Mouse (Mus musculus) midbrain, embryonic 14.5 days (tissue): ENCODE data around the gene Mterf1a. TPM values are rescaled to one million over a fixed set of nuclear protein-coding genes. Genes with fewer than 3 reads are reported as not detected.
"Not testable (repeated sequence)": the region's sequence is repeated elsewhere in the genome, so short reads cannot be mapped to it uniquely, and the experiment has no call there.

Source experiments
- ATAC-seq: fragments of 200-750 bp; cut with Nextera tagmentation; 2 replicates; pipeline ENCODE4 v1.8.0; 2017; ENCODE audit warnings: moderate number of reproducible peaks, moderate library complexity; ENCODE audit not compliant: low FRiP score, low TSS enrichment
- DNase-seq: peaks from one replicate; pipeline ENCODE4 v3.0.0-alpha.2; 2015
- H3K27ac ChIP-seq: fragments of 300-500 bp; sonication (generic); replicated peaks from 2 replicates; pipeline ENCODE4 v1.5.1; 2014; ENCODE audit warnings: mild to moderate bottlenecking, low read depth, low read length, moderate library complexity
- H3K27me3 ChIP-seq: fragments of 300-500 bp; sonication (generic); 2 replicates; pipeline ENCODE4 v1.6.1; 2014; ENCODE audit warnings: low read length, control low read depth, mixed read lengths; ENCODE audit not compliant: control insufficient read depth, insufficient read depth
- H3K36me3 ChIP-seq: fragments of 300-500 bp; sonication (generic); 2 replicates; pipeline ENCODE4 v1.6.1; 2014; ENCODE audit warnings: low read length, control low read depth; ENCODE audit not compliant: control insufficient read depth, insufficient read depth
- H3K4me1 ChIP-seq: fragments of 300-500 bp; sonication (generic); 2 replicates; pipeline ENCODE4 v1.6.1; 2014; ENCODE audit warnings: mild to moderate bottlenecking, antibody characterized with exemption, low read length, control low read depth; ENCODE audit not compliant: control insufficient read depth, insufficient read depth
- H3K4me2 ChIP-seq: fragments of 300-500 bp; sonication (generic); 2 replicates; pipeline ENCODE4 v1.6.1; 2014; ENCODE audit warnings: mild to moderate bottlenecking, low read length, moderate library complexity
- H3K4me3 ChIP-seq: fragments of 300-500 bp; sonication (generic); replicated peaks from 2 replicates; pipeline ENCODE4 v1.5.1; 2014; ENCODE audit warnings: low read depth, low read length
- H3K9ac ChIP-seq: fragments of 300-500 bp; sonication (generic); replicated peaks from 2 replicates; pipeline ENCODE4 v1.6.1; 2014; ENCODE audit warnings: mild to moderate bottlenecking, low read length, moderate library complexity
- H3K9me3 ChIP-seq: fragments of 300-500 bp; sonication (generic); 2 replicates; pipeline ENCODE4 v1.6.1; 2016; ENCODE audit warnings: low read length, control low read depth, mixed read lengths; ENCODE audit not compliant: control insufficient read depth
- WGBS: fragments of 180-500 bp; shearing (Covaris S2); extraction: QIAGEN DNeasy Blood & Tissue Kit; methylation state at CpG from one replicate; pipeline ENCODE4 v1.1.7; 2014; 5-methylcytosine and 5-hydroxymethylcytosine counted together
- polyA plus RNA-seq: library from polyadenylated mRNA; unstranded; fragments of >200 nt; fragmentation: Nextera tagmentation; extraction: Ambion mirVana; gene quantifications from 2 replicates; pipeline ENCODE4 v1.2.1, GENCODE M21; 2014

The Mterf1a gene
- polyA plus RNA-seq, 1 experiment from 2014 or later = 7.0 TPM

- DNase-seq (no peak), ATAC-seq (no peak)
- Histone ChIP-seq H3K27me3 (no peaks in the 10 kb centered on the region), H3K9me3 (no peaks in the 10 kb centered on the region), H3K4me3 (no peak overlapping the region), H3K4me1 (peaks cover 23% of the 10 kb centered on the region), H3K4me2 (peak overlapping the region; percentile 23), H3K9ac (no peak overlapping the region), H3K36me3 (no peaks in the 10 kb centered on the region), H3K27ac (no peak overlapping the region)
- 91% methylated on average over 3 of the region's 3 CpGs for WGBS
Measured at GRCm38 (mm10) chr5:3931636-3932035, 37.9 kb upstream of the Mterf1a start.

- Histone ChIP-seq H3K4me3 (peak overlapping the region; percentile 97), H3K4me1 (peaks cover 25% of the 10 kb centered on the region), H3K27ac (no peak overlapping the region), H3K9me3 (no peaks in the 10 kb centered on the region), H3K36me3 (no peaks in the 10 kb centered on the region), H3K9ac (peak overlapping the region; percentile 100), H3K27me3 (no peaks in the 10 kb centered on the region), H3K4me2 (peak overlapping the region; percentile 60)
- DNase-seq = peak; percentile 15
- no peak for ATAC-seq
- 73% methylated on average over 5 of the region's 5 CpGs for WGBS
Measured at GRCm38 (mm10) chr5:3930760-3931159, 37.0 kb upstream of the Mterf1a start.

- no peaks in the 10 kb centered on the region for H3K36me3 ChIP-seq
- no peaks in the 10 kb centered on the region for H3K9me3 ChIP-seq
- no peaks in the 10 kb centered on the region for H3K27me3 ChIP-seq
- H3K27ac ChIP-seq = peak overlapping the region; percentile 99
- 1% methylated on average over 12 of the region's 12 CpGs for WGBS
- DNase-seq = peak; percentile 75
- H3K9ac ChIP-seq = peak overlapping the region; percentile 100
- peak overlapping the region; percentile 60 for H3K4me2 ChIP-seq
- H3K4me1 ChIP-seq = peaks cover 25% of the 10 kb centered on the region
- ATAC-seq = peak; percentile 59
- H3K4me3 ChIP-seq = peak overlapping the region; percentile 97
Measured at GRCm38 (mm10) chr5:3928690-3929046, 34.9 kb upstream of the Mterf1a start.

GRCm38 (mm10) chr5:3927801-3928689, 34.3 kb upstream of the Mterf1a start, which contains the start of gene Akap9:
Gene Akap9, plus strand, starts transcription at chr5:3928054.
- ATAC-seq = peak; percentile 88
- no peaks in the 10 kb centered on the region for H3K27me3 ChIP-seq
- peaks cover 22% of the 10 kb centered on the region for H3K4me1 ChIP-seq
- under 1% methylated on average over 71 of the region's 82 CpGs for WGBS
- DNase-seq = peak; percentile 82
- peak within 1 kb of the TSS; percentile 100 for H3K9ac ChIP-seq
- peak within 1 kb of the TSS; percentile 97 for H3K4me3 ChIP-seq
- peak within 1 kb of the TSS; percentile 60 for H3K4me2 ChIP-seq
- peak within 1 kb of the TSS; percentile 99 for H3K27ac ChIP-seq
- no peaks in the 10 kb centered on the region for H3K9me3 ChIP-seq
- no peaks in the 10 kb centered on the region for H3K36me3 ChIP-seq

- no peak for ATAC-seq
- Histone ChIP-seq H3K9me3 (no peaks in the 10 kb centered on the region), H3K4me2 (peak overlapping the region; percentile 60), H3K36me3 (no peaks in the 10 kb centered on the region), H3K9ac (peak overlapping the region; percentile 34), H3K27ac (peak overlapping the region; percentile 49), H3K4me3 (peak overlapping the region; percentile 12; the same call in 1 of the 2 replicates), H3K27me3 (no peaks in the 10 kb centered on the region), H3K4me1 (peaks cover 17% of the 10 kb centered on the region)
- 21% methylated on average over 4 of the region's 4 CpGs for WGBS
- peak; percentile 56 for DNase-seq
Measured at GRCm38 (mm10) chr5:3926666-3927065, 32.9 kb upstream of the Mterf1a start.

- no peak overlapping the region for H3K4me2 ChIP-seq
- no peaks in the 10 kb centered on the region for H3K27me3 ChIP-seq
- no peaks in the 10 kb centered on the region for H3K9me3 ChIP-seq
- no peaks in the 10 kb centered on the region for H3K36me3 ChIP-seq
- H3K4me3 ChIP-seq = no peak overlapping the region
- ATAC-seq = no peak
- H3K4me1 ChIP-seq = 0 out of 2 replicates have a peak, but pooled peaks cover 6% of the 10 kb centered on the region
- 90% methylated on average over 2 of the region's 2 CpGs for WGBS
- no peak overlapping the region for H3K27ac ChIP-seq
- no peak for DNase-seq
- H3K9ac ChIP-seq = no peak overlapping the region
Measured at GRCm38 (mm10) chr5:3922350-3922749, 28.6 kb upstream of the Mterf1a start.

GRCm38 (mm10) chr5:3905471-3905870, 11.7 kb upstream of the Mterf1a start:
- no peaks in the 10 kb centered on the region for H3K36me3 ChIP-seq
- H3K4me1 ChIP-seq = no peaks in the 10 kb centered on the region
- ATAC-seq (no peak), DNase-seq (no peak)
- H3K4me2 ChIP-seq = no peak overlapping the region
- WGBS = 64% methylated on average over 2 of the region's 2 CpGs
- no peaks in the 10 kb centered on the region for H3K9me3 ChIP-seq
- H3K27me3 ChIP-seq = no peaks in the 10 kb centered on the region
- H3K4me3 ChIP-seq = no peak overlapping the region
- no peak overlapping the region for H3K9ac ChIP-seq
- H3K27ac ChIP-seq = no peak overlapping the region

GRCm38 (mm10) chr5:3894294-3894619, 524 bp upstream of the Mterf1a start:
- not testable (repeated sequence) for ATAC-seq, H3K27ac ChIP-seq, H3K4me1 ChIP-seq, DNase-seq, H3K4me2 ChIP-seq, H3K27me3 ChIP-seq, H3K9me3 ChIP-seq, H3K9ac ChIP-seq, H3K36me3 ChIP-seq
- WGBS = 94% methylated on average over 4 of the region's 4 CpGs
- peak overlapping the region; percentile 20; the same call in 1 of the 2 replicates for H3K4me3 ChIP-seq

- Histone ChIP-seq H3K27me3 (no peaks in the 10 kb centered on the region), H3K4me3 (no peak overlapping the region), H3K9ac (no peak overlapping the region), H3K36me3 (no peaks in the 10 kb centered on the region), H3K4me1 (peaks cover 6% of the 10 kb centered on the region; the same call in 1 of the 2 replicates), H3K4me2 (no peak overlapping the region), H3K9me3 (no peaks in the 10 kb centered on the region), H3K27ac (no peak overlapping the region)
- no peak for ATAC-seq
- DNase-seq = no peak
Measured at GRCm38 (mm10) chr5:3889201-3889600, 4.5 kb downstream of the Mterf1a start.
